Mouse (Mus musculus) ovary, adult 18-20 months (tissue): ENCODE results near the gene Ap3d1.
A peak's percentile ranks its signal among the peaks of the same experiment; 100 is the strongest.

Source experiments
- DNase-seq: peaks from one replicate; pipeline ENCODE4 v3.0.0; 2022; ENCODE audit warnings: low spot score, mixed read lengths

The Ap3d1 gene

GRCm38 (mm10) chr10:80682003-80682402 lies 60.1 kb downstream of the Ap3d1 start:
- DNase-seq: no peak

DNA sequence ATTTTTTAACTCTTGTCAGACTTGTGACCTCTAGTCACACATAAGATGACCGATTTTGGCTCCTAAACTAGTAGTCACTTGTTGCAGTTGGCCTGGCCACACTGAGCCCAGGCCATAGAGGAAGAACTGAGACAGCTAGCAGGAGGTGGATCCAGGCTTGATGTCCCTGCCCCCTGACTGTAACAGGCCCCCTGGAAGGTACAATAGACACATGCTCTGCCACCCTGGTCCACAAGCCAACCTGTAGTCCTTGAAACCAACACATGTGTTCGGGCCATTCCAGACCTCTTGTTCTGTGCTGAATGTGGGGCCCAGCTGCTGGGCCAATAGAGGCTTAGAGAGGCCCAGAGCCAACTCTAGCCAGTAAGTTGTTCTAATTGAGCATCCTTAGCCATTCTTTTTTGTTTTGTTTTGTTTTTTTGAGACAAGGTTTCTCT lies 61.8 kb downstream of the Ap3d1 start:
- no peak for DNase-seq

GRCm38 (mm10) chr10:80679556-80680259 lies 62.4 kb downstream of the Ap3d1 start:
- no peak for DNase-seq

DNA sequence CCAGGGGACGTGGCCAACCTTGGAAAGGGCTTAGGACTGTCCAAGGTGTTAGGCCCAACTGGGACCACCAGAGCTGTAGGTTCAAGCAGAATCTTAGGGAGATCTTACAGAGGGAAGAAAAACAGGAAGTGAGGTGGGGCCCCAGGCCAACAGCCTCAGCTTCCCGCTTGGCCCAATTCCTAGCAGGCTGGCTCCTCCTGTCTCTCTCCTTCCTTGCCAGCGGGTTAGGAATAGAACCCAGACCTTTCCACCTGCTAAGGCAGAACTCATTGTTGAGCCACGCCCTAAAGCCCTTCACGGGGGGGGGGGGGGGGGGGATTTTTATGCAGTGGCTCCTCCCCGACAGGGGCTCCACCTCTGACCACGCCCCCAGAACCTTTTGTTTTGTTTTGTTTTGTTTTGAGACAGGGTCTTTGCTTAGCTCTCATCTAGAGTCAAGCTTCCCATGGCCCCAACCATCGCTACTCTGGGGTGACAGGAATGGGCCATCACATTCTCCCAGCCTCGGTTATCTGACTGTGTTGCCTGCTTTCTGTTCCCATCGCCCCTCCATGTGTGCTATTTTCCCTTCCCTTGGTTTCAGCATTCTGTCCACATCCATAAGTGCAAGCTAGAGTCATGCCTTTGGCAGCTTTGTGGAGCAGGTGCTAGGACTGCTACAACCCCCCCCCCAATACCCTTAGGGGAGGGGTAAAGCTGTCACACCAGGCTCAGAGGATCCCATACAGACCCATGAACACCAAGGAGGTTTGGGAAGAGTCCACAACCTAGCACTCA lies 63.3 kb downstream of the Ap3d1 start:
- DNase-seq: no peak

- peak; percentile 89 for DNase-seq
Measured at GRCm38 (mm10) chr10:80677942-80678436, 64.1 kb downstream of the Ap3d1 start, which contains the start of gene Mknk2. TSS of gene Mknk2 (minus strand) at chr10:80678112.

DNA sequence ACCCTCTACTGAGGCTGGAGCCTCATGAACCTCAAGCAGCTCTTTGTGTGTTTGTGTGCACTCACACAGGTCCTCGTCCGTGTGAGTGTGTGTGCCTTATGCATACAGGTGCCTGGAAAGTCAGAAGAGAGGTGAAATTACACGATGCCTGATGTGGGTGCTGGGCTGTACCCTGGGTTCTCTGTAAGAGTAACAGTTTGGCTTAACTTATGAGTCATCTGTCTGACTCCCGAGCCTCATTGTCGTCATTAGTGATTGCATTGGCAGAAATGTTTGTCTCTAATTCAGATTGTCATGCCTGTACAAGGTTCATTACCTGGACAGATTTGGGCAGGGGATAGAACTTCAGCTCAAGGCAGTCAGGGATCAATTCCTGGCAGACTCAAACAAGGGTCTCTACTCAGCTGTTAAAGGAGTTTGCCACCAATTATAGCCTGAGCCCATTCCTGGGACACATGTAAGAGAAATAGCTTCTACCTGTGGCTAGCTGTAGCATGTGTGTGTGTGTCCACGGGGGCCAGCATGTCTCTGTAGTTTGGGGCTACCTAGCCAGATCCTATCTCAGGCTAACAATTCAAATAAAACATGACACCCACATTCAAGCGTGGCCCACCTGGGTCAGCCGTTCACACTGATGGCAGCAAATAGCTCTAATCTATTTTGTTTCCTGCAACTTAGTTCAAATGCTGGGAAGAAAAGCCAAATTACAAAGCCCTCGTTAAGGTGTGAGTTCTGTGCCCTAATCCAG lies 64.8 kb downstream of the Ap3d1 start:
- no peak for DNase-seq

GRCm38 (mm10) chr10:80676198-80676928 lies 65.7 kb downstream of the Ap3d1 start:
- DNase-seq: peak; percentile 100

GRCm38 (mm10) chr10:80675405-80676197 lies 66.5 kb downstream of the Ap3d1 start:
- DNase-seq: no peak

GRCm38 (mm10) chr10:80674851-80675404 lies 67.1 kb downstream of the Ap3d1 start:
- DNase-seq: no peak

- DNase-seq: peak; percentile 47
Measured at GRCm38 (mm10) chr10:80674161-80674711, 67.8 kb downstream of the Ap3d1 start.

GRCm38 (mm10) chr10:80673690-80674089 lies 68.4 kb downstream of the Ap3d1 start:
- no peak for DNase-seq

DNA sequence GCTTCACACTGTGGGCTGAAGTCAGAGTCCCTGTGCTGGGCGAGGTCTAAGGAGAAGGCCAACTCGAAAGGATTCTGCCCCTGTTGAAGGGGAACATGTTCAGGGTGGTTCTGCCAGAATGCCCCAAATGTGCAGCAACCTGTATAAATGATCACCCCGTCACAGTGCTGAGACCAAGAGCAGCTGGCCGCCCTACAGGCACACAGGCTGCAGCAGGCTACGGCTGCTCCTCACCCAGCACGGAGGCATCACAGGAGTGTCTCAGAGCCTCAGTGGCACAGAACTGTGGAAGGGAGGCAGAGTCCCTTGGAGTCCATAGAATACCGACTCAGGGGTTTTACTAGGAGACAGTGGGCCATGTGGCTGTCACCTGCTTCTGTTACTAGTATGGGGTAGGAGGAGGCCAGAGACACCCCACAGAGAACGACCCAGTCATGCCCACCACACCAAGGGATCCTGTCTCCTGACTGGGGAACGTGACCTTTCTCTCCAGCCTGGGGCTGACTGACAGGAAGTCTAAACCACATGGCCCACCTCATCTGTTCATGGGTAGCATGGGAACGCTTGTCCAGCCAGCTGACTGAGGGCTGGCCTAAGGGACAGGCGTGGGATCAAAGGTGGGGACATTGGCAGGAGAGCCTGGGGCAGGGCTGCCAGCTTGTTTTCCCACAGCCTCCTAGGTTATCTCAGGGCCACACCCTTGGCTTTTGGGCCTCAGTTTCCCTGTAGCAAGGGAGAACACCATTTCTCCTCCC lies 70.0 kb downstream of the Ap3d1 start:
- DNase-seq: no peak

GRCm38 (mm10) chr10:80671251-80671650 lies 70.8 kb downstream of the Ap3d1 start:
- no peak for DNase-seq

DNA sequence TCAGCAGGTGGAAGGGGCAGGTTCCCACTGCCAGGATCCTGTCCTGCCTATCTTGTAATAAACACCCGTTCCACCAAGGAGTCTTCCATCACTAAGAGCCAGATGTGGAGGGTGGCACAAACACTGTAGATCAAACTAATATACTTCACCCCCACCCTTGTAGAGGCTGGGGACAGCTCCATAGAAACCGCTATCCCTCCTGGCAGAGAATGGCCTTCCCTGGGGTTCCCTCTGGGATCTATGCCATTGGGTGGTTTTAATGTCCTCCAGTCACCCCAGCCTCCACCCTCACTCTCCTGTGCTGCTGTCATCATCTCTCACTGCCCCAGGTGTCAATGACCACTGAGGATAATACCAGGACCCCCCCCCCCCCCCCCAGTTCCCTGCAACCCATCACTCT lies 71.5 kb downstream of the Ap3d1 start:
- no peak for DNase-seq

DNA sequence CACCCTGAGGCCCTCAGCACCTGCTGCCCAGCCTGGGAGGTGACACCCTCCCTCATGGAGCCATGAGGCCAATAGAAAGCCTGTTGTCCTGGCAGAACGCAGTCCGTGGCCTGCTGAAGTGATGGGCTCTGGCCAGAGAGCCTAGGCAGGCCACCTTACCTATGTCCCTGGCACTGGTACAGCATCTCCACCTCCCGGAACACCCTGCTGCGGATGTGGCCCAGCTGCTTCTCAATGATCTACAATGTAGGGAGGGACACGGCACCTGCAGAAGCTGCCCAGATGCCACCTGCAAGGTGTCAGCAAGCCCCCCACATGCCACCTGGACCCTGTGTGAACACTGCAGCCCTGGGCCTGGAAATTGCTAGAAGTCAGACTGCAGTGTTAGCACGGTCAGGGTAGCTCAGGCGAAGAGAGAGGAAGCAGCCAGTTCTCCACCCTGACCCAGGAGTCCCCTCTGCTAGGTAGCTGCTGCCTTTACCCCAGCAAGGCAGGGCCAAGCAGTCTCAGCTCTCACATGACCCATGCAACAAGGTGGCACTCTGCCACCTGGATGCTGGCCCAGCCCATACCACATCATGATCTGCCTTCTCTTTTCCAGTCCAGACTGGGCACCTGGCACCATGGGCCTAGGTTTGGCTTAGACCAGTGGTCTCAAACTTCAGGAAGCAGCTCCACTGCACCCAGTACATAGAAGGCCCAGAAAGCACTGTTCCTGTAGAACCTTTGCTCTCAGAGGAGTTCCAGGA lies 72.2 kb downstream of the Ap3d1 start:
- DNase-seq: peak; percentile 51

GRCm38 (mm10) chr10:80669018-80669417 lies 73.0 kb downstream of the Ap3d1 start:
- no peak for DNase-seq

DNA sequence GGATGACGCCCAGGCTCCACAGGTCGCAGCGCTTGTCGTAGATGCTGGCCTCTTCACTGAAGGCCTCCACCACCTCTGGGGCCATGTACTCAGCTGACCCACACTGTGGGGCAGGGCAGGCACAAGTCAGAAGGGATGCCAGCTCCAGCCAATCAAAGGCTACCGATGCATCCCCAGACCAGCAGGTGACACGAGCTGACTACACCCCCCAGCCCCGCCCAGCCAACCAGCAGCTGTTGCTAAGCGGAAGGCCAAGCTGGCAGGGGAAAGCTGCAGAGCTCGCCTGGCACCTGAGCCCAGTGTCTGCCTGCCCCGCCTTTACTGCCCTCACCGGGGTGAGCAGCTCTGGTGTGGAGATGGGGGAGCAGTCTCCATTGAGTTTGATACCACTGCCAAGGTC lies 73.5 kb downstream of the Ap3d1 start:
- DNase-seq: no peak

DNA sequence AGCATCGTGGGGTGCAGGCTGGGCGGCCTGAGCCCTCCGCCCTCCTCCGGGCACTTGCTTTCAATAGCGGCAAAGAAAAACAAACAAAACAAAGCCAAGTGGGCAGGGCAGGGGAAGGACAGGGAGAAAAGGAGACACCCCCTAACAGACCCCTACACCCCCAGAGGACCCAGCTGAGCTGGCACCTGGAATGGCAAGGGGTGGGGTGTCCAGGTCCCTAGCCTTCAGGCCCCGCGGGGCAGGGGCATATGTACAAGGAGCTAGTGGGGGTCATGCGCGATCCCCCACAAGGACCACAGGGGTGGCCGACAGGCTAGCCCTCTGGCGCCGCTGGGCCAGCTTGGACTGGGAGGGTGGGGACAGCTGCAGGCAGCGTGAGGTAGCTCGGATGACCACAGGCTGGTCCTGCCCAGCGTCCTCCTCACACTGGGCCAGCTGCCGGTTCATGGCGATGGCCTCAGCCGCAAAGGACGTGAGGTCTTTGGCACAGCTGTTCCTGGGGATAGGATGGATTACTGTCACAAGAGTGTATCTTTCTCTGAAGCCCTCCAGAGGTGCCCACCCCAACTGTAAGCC lies 75.1 kb downstream of the Ap3d1 start:
- DNase-seq: no peak
